Mouse (Mus musculus) megakaryocyte, embryonic 14.5 days (primary cell): Measurements from ENCODE around the gene Mlc1.

ENCODE experiments used
- FLI1 ChIP-seq: IDR thresholded peaks from 2 replicates; pipeline ENCODE4 v1.6.1; 2012; ENCODE audit warnings: low read length, inconsistent platforms, mixed read lengths
- GATA1 ChIP-seq: IDR thresholded peaks from 3 replicates; pipeline ENCODE4 v1.6.1; 2012; ENCODE audit warnings: mixed read lengths, low read length, inconsistent platforms, borderline replicate concordance

GRCm38 (mm10) chr15:88989236-88989635, 10.4 kb upstream of the Mlc1 start:
- TF ChIP-seq GATA1 (no peak), FLI1 (no peak)
